Mouse (Mus musculus) adrenal gland, postnatal 25 days (tissue): ENCODE data around the gene C3. TPM values are rescaled to one million over a fixed set of nuclear protein-coding genes. Genes with fewer than 3 reads are reported as not detected.

Experiments used
- DNase-seq: peaks from one replicate; pipeline ENCODE4 v3.0.0; 2021; ENCODE audit warnings: mixed read lengths
- total RNA-seq: library from RNA; stranded (reverse); gene quantifications from 2 replicates; pipeline ENCODE4 v1.2.3, GENCODE M21; 2021

The C3 gene
- total RNA-seq, 1 experiment from 2014 or later, result 280 TPM

DNA sequence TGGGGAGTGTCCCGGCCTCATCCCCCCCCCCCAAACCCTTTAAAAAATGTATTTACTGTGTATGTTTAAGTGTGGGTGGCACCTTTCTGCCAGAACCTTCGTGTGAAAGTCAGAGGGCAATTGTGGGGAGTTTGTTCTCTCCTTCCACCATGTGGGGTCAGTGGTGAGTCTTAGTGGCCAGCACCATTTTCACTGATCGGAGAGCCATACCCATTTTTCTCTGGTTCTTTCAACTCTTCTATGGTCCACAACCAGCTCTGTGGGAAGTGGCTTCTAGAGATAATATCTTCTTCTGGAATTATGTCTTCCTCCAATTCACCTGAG is 8.1 kb downstream of the C3 start:
- no peak for DNase-seq

DNA sequence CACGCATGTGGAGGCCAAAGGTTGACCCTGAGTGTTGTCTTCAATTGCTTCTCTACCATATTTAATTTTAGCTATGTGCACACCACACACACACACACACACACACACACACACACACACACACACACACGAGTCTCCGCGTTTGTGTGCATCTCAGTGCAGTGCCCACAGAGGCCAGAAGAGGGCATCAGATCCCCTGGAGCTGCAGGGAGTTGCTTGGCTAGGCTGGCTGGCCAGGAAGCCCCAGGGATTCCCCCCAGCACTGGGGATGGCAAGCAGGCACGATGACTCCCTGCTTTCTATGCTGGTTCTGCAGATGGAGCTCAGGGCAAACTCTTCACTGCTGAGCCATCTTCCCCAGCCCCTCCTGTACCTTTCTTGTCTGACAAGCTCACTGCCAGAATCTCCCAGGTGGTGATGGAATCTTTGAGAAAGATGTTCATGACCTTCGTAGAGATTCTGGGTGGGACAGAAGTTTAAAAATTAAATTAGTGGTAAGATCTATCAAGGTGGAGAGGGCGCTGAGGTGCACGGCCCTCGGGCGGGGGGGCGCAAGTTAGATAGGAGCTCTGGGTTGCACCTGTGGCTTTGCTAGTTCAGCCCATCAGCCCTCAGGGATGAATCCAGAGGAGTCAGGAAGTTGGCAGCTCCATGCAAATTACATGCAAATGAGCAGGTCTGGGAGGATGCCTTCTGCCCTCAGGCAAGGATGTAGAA is 8.6 kb downstream of the C3 start:
- DNase-seq, result peak; percentile 76

DNA sequence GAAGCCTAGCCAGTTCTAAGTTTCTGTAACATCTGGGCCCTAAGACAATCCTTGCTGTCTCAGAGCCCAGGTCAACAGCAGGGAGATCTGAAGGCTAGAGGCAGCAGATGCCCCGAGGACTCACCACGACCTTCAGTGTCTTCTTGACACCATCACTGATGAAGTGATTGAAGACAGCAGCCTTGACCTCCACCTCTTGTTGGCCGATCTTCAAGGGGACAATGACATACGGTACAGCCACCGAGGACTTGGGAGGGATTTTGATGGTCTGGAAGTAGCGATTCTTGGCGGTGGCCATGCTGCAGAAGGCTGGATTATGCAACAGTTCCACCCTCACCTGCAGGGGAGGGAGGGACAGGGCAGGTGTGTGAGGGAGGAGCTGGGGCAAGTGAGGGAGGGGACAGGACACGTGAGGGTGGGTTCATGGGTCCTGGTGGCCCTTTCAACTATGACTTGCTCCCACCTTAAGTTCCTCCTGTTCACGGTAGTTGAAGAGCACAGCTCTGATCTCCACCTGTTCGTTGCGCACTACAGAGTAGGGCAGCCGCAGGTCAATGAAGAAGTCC is 9.5 kb downstream of the C3 start:
- DNase-seq, result no peak

DNA sequence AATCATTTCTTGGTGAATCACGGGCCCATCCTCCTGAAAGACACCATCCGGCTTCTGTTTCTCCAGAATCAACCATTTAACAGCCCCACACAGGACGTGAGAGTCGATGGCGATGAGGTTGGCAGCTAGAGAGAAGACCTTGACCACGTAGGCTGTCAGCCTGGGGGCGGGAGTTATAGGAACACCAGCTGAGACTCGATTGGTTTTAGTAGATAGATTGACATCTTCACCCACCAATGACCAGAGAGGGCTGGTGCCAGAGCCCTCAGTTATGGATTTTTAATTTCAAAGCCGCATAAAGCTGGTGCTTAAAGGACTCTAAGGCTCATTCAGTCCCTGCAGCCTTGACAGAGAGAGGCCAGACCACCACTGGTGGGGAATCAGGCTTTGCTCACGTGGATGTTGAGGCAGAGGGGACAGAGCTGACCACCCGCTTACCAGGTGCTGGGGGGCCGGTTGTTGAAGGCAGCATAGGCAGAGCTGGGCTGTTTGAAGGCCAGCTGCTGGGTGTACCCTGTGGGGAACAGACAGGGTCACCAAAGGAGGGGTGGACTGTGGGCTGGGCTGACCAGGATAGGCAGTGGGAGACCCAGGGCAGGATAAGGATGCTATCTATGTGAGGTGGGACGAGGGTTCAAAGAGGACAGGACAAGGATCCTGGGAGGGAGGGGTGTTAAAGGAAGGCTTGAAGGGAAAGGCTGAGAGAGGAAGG is 13.1 kb downstream of the C3 start:
- no peak for DNase-seq

DNA sequence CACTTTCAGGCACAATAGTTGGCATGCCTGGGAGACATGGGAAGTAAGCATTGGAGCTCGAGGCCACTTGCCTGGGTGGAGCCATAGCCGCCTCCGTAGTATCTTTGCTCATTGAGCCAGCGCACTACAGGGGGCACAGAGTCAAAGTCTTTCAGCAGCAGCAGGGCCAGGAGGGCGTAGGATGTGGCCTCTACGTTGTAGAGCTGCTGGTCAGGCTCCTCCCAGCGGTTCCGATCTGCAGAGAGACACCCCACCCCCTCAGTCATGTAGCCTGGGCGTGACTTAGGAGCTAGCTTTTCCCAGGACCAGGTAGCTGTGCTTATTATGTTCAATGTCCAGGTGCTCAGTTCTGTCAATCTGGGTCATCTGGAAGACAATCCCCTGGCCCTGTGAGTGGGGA is 16.4 kb downstream of the C3 start:
- no peak for DNase-seq

DNA sequence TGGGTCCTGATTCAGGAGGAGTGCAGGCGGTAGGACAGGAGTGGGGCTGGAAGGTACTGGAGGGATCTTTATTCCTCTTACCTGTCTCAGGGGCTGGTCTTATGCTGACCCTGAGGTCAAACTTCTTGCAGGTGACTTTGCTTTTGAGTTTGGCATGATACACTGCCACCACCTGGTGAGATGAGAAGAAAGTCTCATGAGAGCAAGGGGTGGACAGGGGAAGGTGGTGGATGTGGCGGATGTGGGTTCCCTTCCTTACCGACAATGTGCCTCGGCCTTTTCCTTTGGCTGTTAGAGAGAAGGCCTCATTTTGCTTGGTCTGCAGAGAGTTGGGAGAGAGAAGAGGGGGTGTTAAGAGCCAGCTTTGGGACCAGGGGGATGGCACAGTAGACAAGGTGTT is 18.6 kb downstream of the C3 start:
- DNase-seq, result no peak

DNA sequence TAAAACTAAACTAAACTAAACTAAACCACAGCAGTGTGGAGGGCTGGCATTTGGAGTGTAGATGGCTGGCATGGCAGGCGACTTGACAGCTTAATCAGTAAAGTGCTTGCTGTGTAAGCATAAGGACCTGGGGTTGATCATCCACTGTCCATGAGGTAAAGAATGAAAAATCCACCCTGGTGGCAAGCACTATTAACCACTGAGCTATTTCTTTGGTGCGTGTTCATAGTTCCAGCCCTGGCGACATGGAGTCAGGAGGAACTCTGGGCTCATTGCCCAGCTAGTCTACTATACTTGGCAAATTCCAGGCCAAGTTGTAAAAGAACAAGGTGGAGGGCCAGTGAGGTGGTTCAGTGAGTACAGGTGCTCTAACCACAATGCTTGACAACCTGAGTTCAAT is 20.0 kb downstream of the C3 start:
- no peak for DNase-seq

DNA sequence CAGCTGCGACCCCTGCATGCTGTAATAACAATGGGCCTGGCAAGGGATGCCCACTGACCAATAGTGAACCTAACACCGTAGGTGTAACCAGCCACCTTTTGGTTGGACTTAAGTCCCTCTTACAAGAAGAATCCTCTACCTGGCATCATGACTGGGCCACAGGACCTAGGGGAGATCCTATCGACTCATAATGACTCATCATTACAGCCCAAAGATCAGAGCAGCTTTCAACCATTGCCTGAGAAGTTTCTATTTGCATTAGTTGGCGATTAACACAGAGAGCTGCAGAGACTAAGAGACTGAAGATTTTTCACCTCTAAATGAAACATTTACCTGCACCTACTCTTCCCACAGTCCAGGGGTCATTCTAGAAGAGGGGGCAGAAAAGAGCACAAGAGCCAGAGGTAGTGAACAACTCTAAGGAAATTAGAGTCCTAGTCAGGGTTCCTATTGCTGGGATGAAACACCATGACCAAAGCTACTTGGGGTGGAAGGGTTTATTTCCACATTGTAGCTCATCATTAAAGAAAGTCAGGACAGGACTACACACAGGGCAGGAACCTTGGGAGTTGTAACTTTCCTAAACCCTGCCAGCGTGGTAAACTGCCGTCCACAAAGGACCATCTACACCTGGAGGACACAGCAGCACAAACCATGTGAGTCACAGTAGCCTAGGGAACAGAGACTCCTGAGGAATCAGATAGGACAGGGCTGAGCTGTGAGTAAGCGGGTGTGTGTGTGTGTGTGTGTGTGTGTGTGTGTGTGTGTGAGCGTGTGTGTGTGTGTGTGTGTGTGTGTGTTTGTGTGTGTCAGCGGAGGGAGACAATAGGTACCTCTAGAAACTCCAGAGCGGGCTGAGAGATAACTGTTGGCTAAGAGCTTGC is 25.9 kb downstream of the C3 start:
- no peak for DNase-seq

DNA sequence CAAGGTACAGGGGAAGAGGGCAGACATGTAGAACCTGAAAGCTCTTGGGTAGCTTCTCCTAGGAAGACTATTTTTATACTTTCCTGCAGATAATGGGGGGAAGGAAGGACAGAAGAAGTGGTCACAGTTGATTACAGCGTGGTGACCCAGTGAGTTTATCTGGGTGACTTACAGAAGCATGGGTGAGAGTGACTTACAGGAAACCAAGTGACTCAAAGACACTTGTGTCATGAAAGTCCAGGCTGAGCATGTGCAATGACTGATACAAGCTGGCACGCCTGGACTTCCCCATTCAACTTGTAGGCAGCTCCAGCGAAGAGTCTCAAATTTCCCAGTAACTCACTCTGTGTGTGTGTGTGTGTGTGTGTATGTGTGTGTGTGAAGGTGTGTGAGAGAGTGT is 29.7 kb downstream of the C3 start:
- DNase-seq, result no peak

DNA sequence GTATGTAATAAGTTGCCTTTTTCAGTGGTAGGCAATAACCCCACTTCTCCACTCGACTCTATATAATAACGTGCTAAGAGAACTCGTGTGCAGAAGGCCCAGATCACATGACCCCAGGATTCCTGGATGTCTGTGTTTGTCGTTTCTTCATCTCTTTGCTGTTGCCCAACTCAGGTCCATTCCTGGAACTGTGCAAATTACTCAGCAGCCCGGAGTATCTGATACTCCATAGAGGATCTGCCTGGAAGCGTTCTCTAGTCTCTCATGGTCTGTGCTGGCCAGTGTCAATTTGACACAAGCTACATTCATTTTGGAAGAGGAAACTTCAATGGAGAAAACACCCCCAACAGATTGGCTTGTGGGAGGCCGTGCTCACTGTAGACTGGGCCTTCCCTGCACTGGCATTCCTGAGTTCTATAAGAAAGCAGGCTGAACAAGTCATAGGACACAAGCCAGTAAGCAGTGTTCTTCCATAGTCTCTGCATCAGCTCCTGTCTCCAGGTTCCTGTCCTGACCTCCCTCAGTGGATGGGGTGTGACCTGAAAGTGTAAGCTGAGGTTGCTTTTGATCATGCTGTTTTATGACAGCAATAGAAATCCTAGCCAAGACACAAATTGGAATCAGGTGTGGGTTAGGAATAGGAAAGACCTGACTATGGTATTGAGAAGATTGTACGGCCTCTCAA is 32.5 kb downstream of the C3 start:
- no peak for DNase-seq

DNA sequence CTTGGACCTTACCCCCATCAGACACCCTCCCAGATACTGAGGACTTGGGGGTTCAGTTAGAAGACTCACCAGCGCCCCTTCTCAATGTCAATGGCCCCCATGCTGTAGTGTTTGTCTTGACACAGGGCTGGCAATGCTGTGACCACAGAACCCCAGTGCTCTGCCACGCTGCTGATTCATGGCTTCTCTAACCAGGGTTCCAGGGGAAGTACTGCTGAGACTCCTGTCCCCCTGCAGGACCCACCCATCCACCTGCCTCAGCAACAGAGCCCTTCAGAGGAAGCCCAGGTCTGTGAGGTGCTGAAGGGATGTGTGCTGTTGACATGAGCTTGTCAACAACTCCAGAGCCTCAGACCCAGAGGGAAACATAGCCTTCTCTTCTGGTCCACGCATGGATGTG is 33.2 kb downstream of the C3 start:
- DNase-seq, result no peak

DNA sequence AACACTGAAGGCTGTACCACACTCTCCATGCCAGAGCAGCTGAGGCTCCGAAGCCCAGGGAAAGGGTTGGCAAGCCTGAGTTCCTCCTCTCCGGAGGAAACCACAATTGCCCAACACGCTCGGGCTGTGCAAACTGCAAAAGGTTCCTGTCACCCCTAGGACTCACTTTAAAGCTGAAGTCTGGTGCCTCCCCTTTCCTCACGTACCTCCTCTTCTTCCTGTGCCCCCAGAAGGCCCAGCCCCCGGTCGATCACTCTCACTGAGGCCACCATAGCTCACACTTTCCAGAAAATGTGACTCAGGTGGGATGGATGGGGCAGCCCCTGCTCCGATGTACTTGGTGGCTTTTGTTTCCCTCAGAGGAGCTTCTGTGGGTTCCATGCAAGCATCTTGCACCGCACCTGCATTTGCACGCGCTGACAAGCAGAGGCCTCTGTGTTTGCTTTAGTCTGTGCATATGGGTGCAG is 33.9 kb downstream of the C3 start, which contains the start of gene Tnfsf14:
Gene Tnfsf14 (minus strand): TSS at position 137 of the 467 bp plus-strand sequence.
- DNase-seq, result no peak

DNA sequence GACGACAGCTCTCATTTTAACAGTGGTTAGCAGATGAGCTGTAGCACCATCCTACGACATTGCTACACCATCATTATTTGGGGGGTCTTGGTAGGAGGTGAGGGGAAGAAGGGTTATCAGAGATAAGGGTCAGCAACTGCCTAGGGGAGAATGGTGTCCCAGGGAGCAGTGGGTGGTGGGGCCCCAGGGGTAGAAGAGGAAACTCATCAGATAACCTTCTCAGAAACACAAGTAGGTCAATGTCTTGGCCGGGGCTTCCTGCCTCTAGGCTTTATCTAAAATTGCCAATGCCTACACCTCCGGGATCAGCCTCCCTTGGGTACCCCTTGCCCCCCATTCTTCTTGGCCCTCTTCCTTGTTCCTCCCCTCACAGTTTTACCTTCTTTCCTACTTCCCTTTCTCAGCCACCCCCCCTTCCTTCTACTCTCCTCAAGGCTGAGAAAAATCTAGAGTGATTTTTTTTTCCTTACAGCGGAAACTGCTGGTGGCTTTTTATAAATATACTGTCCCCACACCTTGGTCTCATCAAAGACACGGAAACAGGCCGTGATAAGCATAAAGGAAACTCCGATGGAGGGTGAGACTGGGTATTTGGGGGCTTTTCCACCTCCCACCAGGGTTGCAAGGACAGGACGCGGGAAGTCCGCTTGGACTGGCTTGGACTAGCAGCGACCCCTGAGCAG is 39.3 kb downstream of the C3 start:
- no peak for DNase-seq

DNA sequence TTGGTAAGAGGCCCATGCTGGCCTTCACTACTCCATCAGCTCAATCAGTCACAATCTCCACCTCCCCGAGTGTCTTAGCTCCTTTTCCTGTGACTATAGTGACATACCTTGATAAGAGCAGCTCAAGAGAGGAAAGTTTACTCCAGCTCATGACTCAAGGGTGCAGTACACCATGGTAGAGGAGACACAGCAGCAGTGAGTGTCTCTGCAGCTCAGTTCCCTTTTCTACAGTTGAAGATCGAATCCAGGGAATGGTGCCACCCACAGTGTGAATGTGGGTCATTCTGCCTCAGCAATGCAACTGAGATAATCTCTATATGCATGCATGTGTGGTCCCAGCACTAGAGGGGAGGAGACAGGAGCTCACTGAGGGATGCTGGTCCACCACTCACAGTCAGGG is 42.3 kb downstream of the C3 start:
- no peak for DNase-seq

DNA sequence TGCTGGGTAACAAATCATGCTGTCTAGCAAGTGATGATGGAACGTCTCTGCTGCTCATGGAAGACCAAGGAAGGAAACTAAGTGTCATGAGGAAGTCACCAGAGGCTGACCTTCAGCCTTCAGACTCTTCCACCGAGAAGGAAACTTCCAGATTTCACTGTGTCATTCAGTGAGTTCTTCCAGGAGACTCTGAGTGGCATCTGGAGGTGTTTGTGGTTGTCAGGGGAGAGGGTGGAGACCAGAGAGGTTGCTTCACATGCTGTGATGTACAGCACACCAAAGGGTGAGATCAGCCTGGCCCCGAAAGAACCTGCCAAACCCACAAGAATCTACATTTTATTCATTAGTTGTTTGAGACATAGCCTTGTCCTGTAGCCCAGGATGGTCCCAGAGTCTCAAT is 45.1 kb downstream of the C3 start:
- no peak for DNase-seq

DNA sequence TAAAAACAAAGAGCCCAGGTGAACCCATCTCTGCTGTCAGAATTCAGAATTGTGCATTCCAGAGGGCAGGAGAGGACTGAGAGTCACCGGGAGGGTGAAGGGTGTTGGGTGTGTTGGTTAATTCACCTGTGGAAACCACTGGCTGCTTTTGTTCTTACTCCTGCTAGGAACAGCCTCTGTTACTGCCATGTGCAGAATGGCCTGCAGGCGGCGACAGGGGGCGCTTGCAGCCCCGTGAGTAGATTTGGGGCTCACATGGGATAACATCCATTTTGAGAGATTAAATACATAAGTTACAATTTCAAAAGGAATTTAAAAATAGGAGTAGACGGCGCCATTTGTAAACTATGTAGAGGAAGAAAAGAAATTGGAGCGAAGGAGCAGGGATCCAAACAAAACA is 47.6 kb downstream of the C3 start:
- peak; percentile 37 for DNase-seq

DNA sequence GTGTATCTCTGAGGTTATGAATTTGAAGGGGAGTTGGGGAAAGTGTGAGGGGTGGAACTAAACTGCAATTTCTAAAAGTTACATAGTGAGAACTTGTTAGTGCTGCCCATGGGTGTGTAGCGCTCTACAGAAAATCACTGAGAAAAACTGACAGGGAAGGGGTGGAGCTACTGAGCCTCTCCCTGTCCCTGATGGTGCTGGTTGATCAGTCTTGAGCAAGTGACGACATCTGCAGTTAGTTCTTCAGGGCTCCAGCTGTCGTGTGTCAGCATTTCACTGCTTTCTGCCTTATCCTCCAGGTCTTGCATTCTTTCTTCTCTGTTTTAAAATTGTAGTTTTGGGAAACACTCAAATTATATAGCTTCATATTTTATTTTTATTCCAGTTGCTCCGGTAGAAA is 54.6 kb downstream of the C3 start:
- no peak for DNase-seq

DNA sequence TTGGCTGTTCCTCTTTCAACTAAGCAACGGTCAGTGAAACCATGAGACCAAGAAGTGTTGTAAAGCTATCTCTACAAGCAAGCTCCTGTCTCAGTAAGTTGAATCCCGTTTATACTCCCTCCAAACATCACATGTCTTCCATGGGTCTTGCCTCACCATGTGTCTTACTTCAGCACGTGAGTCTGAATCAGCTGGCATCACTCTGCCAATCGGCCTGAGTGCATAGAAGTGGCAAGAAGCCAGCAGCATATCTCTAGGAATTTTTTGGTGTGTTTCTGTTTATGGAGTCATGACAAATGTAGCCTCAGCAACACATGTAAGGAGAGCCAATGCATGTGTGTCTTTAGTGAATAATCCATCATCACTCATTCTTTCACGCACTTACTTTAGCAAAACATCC is 55.6 kb downstream of the C3 start:
- no peak for DNase-seq

DNA sequence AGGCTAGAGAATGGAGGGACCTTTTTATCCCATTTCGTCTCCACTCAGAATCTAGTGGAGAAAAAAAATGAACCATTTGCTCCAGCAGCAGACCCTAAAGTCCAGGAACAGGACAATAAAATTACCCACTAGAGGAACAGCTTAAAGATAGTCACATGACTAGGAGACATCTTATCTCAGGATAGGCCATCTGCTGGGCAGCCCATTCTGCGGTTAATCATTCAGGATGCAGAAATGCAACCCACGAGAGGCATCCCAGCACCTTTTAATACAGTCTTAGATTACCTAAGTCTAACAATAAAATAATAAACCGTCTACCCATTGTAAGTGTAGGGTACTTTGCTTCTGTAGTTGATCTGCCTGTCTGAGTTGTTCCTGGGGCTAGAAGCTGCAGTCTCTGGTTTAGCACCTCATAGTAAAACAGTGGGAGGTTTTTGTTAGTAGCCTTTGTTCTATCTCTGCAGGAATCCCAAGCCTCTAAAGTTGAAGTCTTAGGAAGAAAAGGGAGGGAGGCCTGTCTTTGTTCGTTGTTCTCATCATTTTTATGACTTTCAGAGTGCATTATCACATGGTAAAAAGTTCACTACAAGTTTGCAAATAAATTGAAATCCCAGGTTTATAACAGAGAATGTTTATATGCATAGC is 57.2 kb downstream of the C3 start:
- DNase-seq, result no peak

DNA sequence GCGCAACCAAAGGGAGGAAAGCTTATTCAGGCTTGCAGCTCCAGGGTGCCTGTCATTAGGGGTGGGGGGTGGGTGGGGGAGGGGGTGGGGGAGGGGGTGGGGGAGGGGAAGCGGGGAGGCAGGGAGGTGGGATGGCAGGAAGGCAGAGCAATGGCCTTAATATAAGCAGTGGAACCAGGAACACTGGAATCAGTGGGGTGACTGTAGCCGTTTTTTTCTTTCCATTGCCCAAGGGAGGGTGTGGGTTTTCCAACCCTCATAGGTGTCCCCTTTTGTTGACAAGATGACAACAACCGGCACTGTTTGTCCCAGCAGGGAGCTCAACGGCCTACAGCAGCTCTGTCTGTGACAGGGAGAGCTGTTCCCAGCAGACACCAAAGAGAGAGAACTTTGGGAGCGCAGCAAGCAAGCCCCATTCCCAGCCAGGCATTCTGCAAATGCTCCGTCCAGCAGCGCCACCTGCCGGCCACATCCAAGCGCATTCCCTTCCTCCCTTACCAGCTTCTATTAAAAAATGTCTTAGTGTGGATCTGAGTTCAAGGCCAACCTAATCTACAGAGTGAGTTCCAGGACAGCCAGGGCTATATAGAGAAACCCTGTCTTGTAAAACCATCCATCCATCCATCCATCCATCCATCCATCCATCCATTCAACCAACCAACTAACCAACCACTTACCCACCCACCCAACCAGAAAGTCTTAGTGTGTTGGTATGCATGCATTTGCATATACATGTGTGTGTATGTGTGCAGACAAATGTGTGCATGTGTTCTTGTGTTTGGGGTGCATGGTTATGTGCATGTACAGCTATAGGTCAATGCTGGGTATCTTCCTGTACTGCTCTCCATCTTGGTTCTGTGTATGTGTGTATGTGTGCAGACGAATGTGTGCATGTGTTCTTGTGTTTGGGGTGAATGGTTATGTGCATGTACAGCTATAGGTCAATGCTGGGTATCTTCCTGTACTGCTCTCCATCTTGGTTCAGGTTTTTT is 60.8 kb downstream of the C3 start:
- peak; percentile 93 for DNase-seq
